Mouse (Mus musculus): ENCODE measurements around the gene Rbm14. TPM values are rescaled to one million over a fixed set of nuclear protein-coding genes. Genes with fewer than 3 reads are reported as not detected.
A peak's percentile ranks its signal among the peaks of the same experiment; 100 is the strongest.

Gene Rbm14
- total and polyA plus RNA-seq, 2 experiments from 2014 or later, result 21.2 to 25.3 TPM

GRCm38 (mm10) chr19:4850281-4850680 is 38.8 kb upstream of the Rbm14 start:
- no peak for TF ChIP-seq EP300 (IDR thresholded peaks at IDR 0.05; ENCODE audit: low read depth)
- no peak for TF ChIP-seq CTCF (IDR thresholded peaks at IDR 0.05; ENCODE audit: low read depth)

GRCm38 (mm10) chr19:4849800-4850199 is 38.4 kb upstream of the Rbm14 start:
- Histone ChIP-seq H3K4me1 (ENCODE audit: control insufficient read depth, insufficient read depth) (no peaks in the 10 kb centered on the region), H3K27me3 (ENCODE audit: control insufficient read depth, insufficient read depth, low read length) (no peaks in the 10 kb centered on the region), H3K9ac (replicated peaks; ENCODE audit: low read depth, low read length) (no peak overlapping the region), H3K4me3 (ENCODE audit: low read depth, low read length) (no peak overlapping the region), H3K4me2 (ENCODE audit: low read depth, low read length) (no peak overlapping the region), H3K9me3 (replicated peaks; ENCODE audit: control insufficient read depth, low read length) (no peaks in the 10 kb centered on the region), H3K27ac (ENCODE audit: low read depth) (no peak overlapping the region), H3K36me3 (replicated peaks; ENCODE audit: control insufficient read depth, insufficient read depth, low read length) (no peaks in the 10 kb centered on the region)
- WGBS, result 54% methylated on average over 4 of the region's 4 CpGs
- ATAC-seq (ENCODE audit: insufficient read depth, low read depth) (no peak), DNase-seq (ENCODE audit: low spot score) (no peak)
- TF ChIP-seq CTCF (IDR thresholded peaks at IDR 0.05; ENCODE audit: low read depth), result no peak
- TF ChIP-seq EP300 (IDR thresholded peaks at IDR 0.05; ENCODE audit: low read depth), result no peak

More at GRCm38 (mm10) chr19:4850281-4850680, 38.8 kb upstream of the Rbm14 start:
- DNase-seq (ENCODE audit: low spot score) (no peak), ATAC-seq (ENCODE audit: insufficient read depth, low read depth) (no peak)
- no peak overlapping the region for H3K4me3 ChIP-seq (ENCODE audit: low read depth, low read length)
- H3K9me3 ChIP-seq (replicated peaks; ENCODE audit: control insufficient read depth, low read length), result no peaks in the 10 kb centered on the region
- no peak overlapping the region for H3K4me2 ChIP-seq (ENCODE audit: low read depth, low read length)
- H3K27ac ChIP-seq (ENCODE audit: low read depth), result no peak overlapping the region
- H3K27me3 ChIP-seq (ENCODE audit: control insufficient read depth, insufficient read depth, low read length), result no peaks in the 10 kb centered on the region
- no peaks in the 10 kb centered on the region for H3K36me3 ChIP-seq (replicated peaks; ENCODE audit: control insufficient read depth, insufficient read depth, low read length)
- H3K4me1 ChIP-seq (ENCODE audit: control insufficient read depth, insufficient read depth), result 0 out of 2 replicates have a peak, but pooled peaks cover under 1% of the 10 kb centered on the region
- 27% methylated on average over 5 of the region's 5 CpGs for WGBS
- H3K9ac ChIP-seq (replicated peaks; ENCODE audit: low read depth, low read length), result no peak overlapping the region

GRCm38 (mm10) chr19:4847490-4847889 is 36.1 kb upstream of the Rbm14 start:
- Histone ChIP-seq H3K36me3 (replicated peaks; ENCODE audit: control insufficient read depth, insufficient read depth, low read length) (no peaks in the 10 kb centered on the region), H3K4me1 (ENCODE audit: control insufficient read depth, insufficient read depth) (no peaks in the 10 kb centered on the region), H3K9me3 (replicated peaks; ENCODE audit: control insufficient read depth, low read length) (no peaks in the 10 kb centered on the region), H3K9ac (replicated peaks; ENCODE audit: low read depth, low read length) (no peak overlapping the region), H3K4me2 (ENCODE audit: low read depth, low read length) (no peak overlapping the region), H3K4me3 (ENCODE audit: low read depth, low read length) (no peak overlapping the region), H3K27me3 (ENCODE audit: control insufficient read depth, insufficient read depth, low read length) (0 out of 2 replicates have a peak, but pooled peaks cover 4% of the 10 kb centered on the region), H3K27ac (ENCODE audit: low read depth) (no peak overlapping the region)
- no peak for ATAC-seq (ENCODE audit: insufficient read depth, low read depth)
- TF ChIP-seq EP300 (IDR thresholded peaks at IDR 0.05; ENCODE audit: low read depth) (no peak), CTCF (IDR thresholded peaks at IDR 0.05; ENCODE audit: low read depth) (peak; percentile 67)
- DNase-seq (ENCODE audit: low spot score), result peak; percentile 51
- WGBS, result 22% methylated on average over 7 of the region's 7 CpGs

- Histone ChIP-seq H3K9me3 (replicated peaks; ENCODE audit: control insufficient read depth, low read length) (no peaks in the 10 kb centered on the region), H3K4me3 (ENCODE audit: low read depth, low read length) (no peak overlapping the region), H3K4me1 (ENCODE audit: control insufficient read depth, insufficient read depth) (no peaks in the 10 kb centered on the region), H3K9ac (replicated peaks; ENCODE audit: low read depth, low read length) (no peak overlapping the region), H3K4me2 (ENCODE audit: low read depth, low read length) (no peak overlapping the region), H3K27ac (ENCODE audit: low read depth) (no peak overlapping the region), H3K36me3 (replicated peaks; ENCODE audit: control insufficient read depth, insufficient read depth, low read length) (no peaks in the 10 kb centered on the region), H3K27me3 (ENCODE audit: control insufficient read depth, insufficient read depth, low read length) (0 out of 2 replicates have a peak, but pooled peaks cover 9% of the 10 kb centered on the region)
- no peak for DNase-seq (ENCODE audit: low spot score)
- ATAC-seq (ENCODE audit: insufficient read depth, low read depth), result no peak
- WGBS, result 50% methylated on average over 2 of the region's 2 CpGs
- no peak for TF ChIP-seq CTCF (IDR thresholded peaks at IDR 0.05; ENCODE audit: low read depth)
Measured at GRCm38 (mm10) chr19:4845846-4846245, 34.4 kb upstream of the Rbm14 start.

- 0 out of 2 replicates have a peak, but pooled peaks cover 18% of the 10 kb centered on the region for H3K27me3 ChIP-seq (ENCODE audit: control insufficient read depth, insufficient read depth, low read length)
- TF ChIP-seq EP300 (IDR thresholded peaks at IDR 0.05; ENCODE audit: low read depth) (no peak), CTCF (IDR thresholded peaks at IDR 0.05; ENCODE audit: low read depth) (no peak)
- WGBS, result 55% methylated on average over 2 of the region's 2 CpGs
Measured at GRCm38 (mm10) chr19:4842611-4843010, 31.2 kb upstream of the Rbm14 start.

GRCm38 (mm10) chr19:4840848-4841247 is 29.4 kb upstream of the Rbm14 start:
- peaks cover 11% of the 10 kb centered on the region for H3K4me1 ChIP-seq (ENCODE audit: control insufficient read depth, insufficient read depth)
- 0 out of 2 replicates have a peak, but pooled peaks cover 18% of the 10 kb centered on the region for H3K27me3 ChIP-seq (ENCODE audit: control insufficient read depth, insufficient read depth, low read length)
- H3K36me3 ChIP-seq (replicated peaks; ENCODE audit: control insufficient read depth, insufficient read depth, low read length), result no peaks in the 10 kb centered on the region
- no peak overlapping the region for H3K4me2 ChIP-seq (ENCODE audit: low read depth, low read length)
- no peak overlapping the region for H3K9ac ChIP-seq (replicated peaks; ENCODE audit: low read depth, low read length)
- DNase-seq (ENCODE audit: low spot score), result no peak
- H3K27ac ChIP-seq (ENCODE audit: low read depth), result no peak overlapping the region
- 78% methylated on average over 9 of the region's 9 CpGs for WGBS
- H3K9me3 ChIP-seq (replicated peaks; ENCODE audit: control insufficient read depth, low read length), result no peaks in the 10 kb centered on the region
- no peak for ATAC-seq (ENCODE audit: insufficient read depth, low read depth)
- no peak for TF ChIP-seq EP300 (IDR thresholded peaks at IDR 0.05; ENCODE audit: low read depth)
- no peak for TF ChIP-seq CTCF (IDR thresholded peaks at IDR 0.05; ENCODE audit: low read depth)
- no peak overlapping the region for H3K4me3 ChIP-seq (ENCODE audit: low read depth, low read length)

More at GRCm38 (mm10) chr19:4842611-4843010, 31.2 kb upstream of the Rbm14 start:
- Histone ChIP-seq H3K27ac (ENCODE audit: low read depth) (no peak overlapping the region), H3K36me3 (replicated peaks; ENCODE audit: control insufficient read depth, insufficient read depth, low read length) (no peaks in the 10 kb centered on the region), H3K4me3 (ENCODE audit: low read depth, low read length) (no peak overlapping the region), H3K9me3 (replicated peaks; ENCODE audit: control insufficient read depth, low read length) (no peaks in the 10 kb centered on the region), H3K9ac (replicated peaks; ENCODE audit: low read depth, low read length) (no peak overlapping the region), H3K4me1 (ENCODE audit: control insufficient read depth, insufficient read depth) (peaks cover 11% of the 10 kb centered on the region), H3K4me2 (ENCODE audit: low read depth, low read length) (no peak overlapping the region)
- DNase-seq (ENCODE audit: low spot score) (no peak), ATAC-seq (ENCODE audit: insufficient read depth, low read depth) (no peak)

All from heart, postnatal 0 days (tissue).